Mouse (Mus musculus): Measurements from ENCODE around the gene Vmn1r196.
"Not testable (repeated sequence)": the region's sequence is repeated elsewhere in the genome, so short reads cannot be mapped to it uniquely, and the experiment has no call there.

Vmn1r196 gene

DNA sequence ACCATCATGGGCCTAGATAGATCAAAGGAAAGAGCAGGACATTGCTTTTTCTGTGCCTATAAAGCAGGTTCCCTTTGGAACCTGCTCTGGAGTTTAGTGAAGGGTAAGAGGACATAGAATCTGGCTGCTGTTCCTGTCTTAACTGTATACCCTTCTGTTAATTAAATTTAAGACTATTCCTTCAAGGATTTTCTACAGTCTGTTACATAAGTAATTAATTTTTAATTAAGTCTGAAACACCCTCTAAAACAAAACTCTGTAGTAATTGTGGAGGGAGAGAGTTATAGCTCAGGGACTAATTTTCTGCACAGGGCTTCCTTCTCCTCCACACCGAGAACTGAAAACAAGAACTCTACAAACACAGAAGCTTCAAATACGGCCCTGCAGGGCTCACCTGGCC is at the start of gene Vmn1r196:
TSS of gene Vmn1r196 (plus strand) at position 301 of the 400 bp plus-strand sequence.
- no peak for DNase-seq

DNA sequence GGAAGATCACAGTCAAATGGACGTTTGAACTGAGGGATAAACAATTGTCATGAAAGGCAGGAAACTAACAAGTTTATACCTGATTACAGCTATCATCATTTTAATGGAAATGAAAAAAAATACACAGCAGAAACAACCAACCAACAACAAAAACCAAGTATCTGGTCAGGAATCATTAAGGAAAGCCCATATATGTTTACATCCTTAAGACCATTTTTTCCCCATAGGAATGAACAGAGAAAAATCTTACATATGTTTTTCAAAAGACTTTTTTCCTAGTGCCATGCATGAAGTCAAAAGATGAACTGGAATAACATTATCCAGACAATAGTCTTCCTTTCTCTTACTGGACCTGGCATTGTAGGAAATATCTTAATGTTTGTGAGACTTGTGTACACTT is 45.8 kb upstream of the Vmn1r196 start, which contains the start of gene Vmn1r194:
TSS of gene Vmn1r194 (plus strand) at position 301 of the 400 bp plus-strand sequence.
- DNase-seq: no peak

DNA sequence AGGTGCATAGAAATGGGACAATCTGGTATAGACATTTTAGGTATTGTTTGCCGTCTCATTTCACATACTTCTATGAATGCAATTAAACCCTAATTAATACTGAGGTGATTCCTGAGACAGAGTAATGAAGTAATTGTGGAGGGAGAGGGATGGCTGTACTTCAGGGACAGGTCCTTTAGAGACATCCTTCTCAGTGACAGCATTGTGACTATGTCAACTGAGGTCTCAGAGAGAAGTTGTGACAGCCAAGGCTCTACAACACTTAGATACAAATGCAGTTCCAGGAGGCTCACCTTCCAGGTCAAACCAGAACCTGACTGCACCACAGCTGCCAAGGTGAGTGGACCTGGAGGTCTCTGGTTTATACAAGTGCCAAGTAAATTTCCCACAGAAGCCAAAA is 19.5 kb upstream of the Vmn1r196 start, which contains the start of gene Vmn1r195:
TSS of gene Vmn1r195 (plus strand) at position 301 of the 400 bp plus-strand sequence.
- DNase-seq: peak; percentile 16

DNA sequence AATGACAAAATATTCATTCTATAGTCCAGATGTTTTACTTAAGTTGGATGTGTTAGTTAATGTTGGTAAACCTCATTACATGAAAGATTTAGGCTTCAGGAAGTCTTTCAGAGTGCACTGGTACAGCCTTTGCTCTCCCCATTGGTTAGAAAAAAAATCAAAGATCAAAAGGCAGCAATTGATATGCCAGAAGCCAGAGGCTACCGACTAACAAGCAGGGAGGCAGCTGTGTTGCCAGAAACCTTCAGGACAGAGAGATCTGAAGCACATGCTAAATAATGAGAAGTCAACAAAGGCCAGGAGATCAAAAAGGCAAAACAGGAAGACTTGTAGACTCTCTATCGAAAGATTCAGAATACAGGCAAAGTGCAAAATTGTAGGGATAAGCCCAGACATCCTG is 18.0 kb upstream of the Vmn1r196 start:
- no peak for DNase-seq

DNA sequence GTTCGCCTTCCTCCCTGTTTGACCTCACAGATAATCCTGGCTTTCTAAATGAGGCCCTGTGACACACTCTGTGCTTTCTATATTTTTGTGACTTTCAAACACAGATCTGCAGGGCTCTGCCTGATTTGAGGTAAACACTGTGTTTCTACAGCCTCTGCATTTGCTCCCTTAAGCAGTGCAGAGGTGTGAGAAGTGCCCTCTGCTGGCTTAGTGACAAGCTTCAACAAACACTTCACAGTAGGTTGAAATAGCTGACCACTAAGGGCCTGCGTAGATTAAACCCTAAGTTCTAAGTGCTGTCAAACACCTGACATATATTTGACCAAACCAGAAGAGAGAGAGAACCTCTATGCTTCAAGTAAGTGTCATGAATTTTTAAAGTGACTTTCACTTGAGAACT is 5.1 kb upstream of the Vmn1r196 start:
- DNase-seq: peak; percentile 57

DNA sequence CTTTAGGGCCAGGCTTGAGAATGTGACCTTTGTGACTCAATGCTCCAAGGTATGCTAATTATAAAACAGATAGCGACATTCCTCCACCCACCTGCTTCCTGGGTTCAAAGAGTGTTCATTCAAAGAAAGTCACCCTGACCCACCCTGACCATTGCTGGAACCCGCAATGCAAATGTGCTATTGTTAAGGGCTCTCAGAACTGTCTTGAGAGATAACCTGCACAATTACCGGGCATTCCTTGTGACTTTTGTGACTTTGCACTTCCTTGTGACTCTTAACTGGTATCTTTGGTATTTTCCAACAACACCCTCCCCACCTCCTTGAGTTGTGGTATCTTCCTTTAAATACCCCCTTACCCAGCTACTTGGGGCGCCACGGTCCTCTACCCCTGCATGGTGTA is 18.4 kb downstream of the Vmn1r196 start:
- DNase-seq: not testable (repeated sequence)

DNA sequence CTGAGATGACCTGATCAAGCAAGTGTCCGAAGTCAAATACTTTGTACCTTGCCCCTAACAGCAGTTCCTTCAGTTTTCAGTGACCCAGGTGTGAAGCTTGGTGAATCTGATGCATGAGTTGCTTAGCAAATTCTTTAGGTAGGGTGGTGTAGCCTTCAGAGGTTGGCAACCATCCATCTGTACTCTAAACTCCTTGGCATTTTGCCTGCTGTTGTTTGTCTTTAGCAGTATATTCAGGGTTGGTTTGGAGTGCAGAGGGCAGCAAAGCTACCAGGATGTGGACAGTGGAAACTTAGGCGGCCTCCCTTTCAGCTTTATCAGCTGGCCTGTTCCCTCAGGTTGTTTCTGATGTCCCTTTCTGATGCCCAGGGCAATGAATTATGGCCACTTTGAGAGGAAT is 25.6 kb downstream of the Vmn1r196 start:
- DNase-seq: no peak

DNA sequence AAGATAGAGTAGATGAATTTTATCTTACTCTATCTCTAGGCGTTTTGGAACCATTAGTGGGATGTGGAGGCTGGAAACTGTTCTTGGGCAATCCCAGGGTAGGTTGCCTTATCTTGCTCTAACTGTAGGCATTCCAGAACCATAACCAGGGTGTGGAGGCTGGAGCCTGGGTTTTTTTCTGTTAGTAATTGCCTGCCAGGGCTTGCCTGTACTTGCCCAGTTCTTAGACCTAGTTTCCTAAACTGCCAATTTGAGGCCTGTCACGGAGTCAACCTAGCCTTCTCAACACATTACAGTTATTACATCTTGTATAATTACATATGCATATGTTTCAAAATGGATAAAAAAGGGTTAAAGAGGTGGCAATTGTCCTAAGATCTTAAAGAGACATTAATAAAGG is 27.6 kb downstream of the Vmn1r196 start:
- DNase-seq: no peak

DNA sequence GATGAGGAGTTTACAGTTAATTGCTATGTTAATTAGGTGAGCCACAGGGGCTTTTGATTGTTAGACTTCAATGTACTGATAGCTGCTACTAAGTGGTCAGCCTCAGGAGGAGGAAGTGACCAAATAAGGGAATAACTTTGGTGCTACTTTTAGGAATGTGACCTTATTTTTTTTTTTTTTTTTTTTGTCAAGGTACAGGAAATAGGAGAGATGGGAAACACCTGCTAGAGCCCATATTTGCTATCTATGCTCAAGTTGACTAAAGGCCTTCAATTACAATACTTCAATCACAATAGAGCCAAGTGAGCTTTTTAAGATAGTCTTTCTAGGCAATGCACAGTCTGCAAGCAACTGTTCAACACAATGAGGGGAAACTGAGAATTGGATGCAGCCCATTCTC is 30.4 kb downstream of the Vmn1r196 start:
- no peak for DNase-seq

DNA sequence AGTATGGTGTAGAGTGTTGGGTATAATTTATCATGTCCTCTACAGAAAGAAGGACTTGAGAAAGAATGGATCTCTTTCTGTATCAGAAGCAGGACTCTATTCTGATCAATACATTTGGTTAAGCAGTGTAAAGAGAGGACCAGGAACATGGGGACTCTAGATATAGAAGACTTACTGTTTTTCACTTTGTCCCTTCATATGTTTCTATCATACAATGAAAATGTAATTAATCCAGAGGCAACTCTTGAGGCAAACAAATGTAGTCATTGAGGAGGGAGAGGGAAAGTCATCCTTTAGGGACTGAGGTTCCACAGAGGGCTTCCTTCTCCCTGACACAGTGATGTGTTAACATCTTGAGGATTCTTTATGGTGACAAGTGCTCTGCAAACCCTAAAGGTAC is 34.6 kb downstream of the Vmn1r196 start, which contains the start of gene Vmn1r197:
TSS of gene Vmn1r197 (plus strand) at position 301 of the 400 bp plus-strand sequence.
- DNase-seq: no peak

DNA sequence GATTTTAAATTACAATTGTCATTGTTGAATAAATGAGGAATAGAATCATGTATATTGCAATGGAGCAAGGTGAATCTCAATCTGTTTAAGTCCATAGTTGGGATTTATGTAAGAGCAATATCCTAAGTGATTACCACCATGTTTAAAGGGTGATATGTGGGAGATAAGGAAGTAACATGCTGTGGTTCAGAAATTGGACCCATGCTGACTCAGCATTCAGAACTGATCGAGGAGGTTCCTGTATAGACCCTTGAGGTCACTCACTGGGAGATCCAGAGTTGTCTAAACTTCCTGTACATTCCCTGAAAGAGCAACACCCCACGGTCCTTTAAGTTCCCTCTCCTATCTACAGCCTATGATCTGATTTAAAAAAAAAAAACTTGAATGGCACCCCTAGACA is 43.5 kb downstream of the Vmn1r196 start:
- no peak for DNase-seq

DNA sequence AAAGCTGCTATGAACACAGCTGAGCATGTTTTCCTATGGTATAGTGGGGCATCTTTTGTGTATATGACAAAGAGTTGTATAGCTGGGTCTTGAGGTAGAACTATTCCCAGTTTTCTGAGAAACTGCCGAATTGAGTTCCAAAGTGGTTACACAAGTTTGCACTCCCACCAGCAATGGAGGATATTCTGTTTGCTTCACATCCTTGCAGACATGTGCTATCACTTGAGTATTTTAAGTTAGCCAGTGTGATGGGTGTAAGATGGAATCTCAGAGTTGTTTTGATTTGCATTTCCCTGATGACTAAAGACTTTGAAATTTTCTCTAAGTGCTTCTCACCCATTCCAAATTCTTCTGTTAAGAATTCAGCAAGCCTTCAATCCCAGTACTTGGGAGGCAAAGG is 45.8 kb downstream of the Vmn1r196 start:
- no peak for DNase-seq
